ENCODE assay signal across 8 mouse cellular contexts in genomic region chr2:155051622-155052351, GRCm38 (mm10). TPM values are rescaled to one million over a fixed set of nuclear protein-coding genes. Genes with fewer than 3 reads are reported as not detected.
A peak's percentile ranks its signal among the peaks of the same experiment; 100 is the strongest.
DNase-seq lines count a peak whose midpoint lies in the region; ATAC-seq and TF ChIP-seq lines count a peak whose summit lies in the region.

No protein-coding gene starts in this region.

- no peak for ATAC-seq in heart, embryonic 15.5 days (replicated peaks; ENCODE audit: insufficient number of reproducible peaks, insufficient read depth, low FRiP score, low read depth)
- ATAC-seq in intestine, embryonic 15.5 days = peak; percentile 19; the same call in 1 of the 2 replicates
- ATAC-seq in midbrain, postnatal 0 days (ENCODE audit: low FRiP score) = no peak
- ATAC-seq in granulocyte monocyte progenitor cell, adult 5-6 weeks (replicated peaks; ENCODE audit: poor library complexity, severe bottlenecking) = no peak

- H3K27ac ChIP-seq in heart, embryonic 15.5 days = peak overlapping the region; percentile 70
- H3K27ac ChIP-seq in intestine, embryonic 15.5 days = peak overlapping the region; percentile 86
- H3K27ac ChIP-seq in midbrain, postnatal 0 days (ENCODE audit: low read depth, low read length) = peak overlapping the region; percentile 91; the same call in 1 of the 2 replicates

- 15% methylated on average over 9 of the region's 9 CpGs for WGBS in heart, embryonic 15.5 days
- WGBS in intestine, embryonic 15.5 days = 15% methylated on average over 9 of the region's 9 CpGs
- WGBS in midbrain, postnatal 0 days = 27% methylated on average over 9 of the region's 9 CpGs

- H3K9ac ChIP-seq in heart, embryonic 15.5 days = peak overlapping the region; percentile 55
- peak overlapping the region; percentile 50 for H3K9ac ChIP-seq in intestine, embryonic 15.5 days
- H3K9ac ChIP-seq in midbrain, postnatal 0 days (replicated peaks; ENCODE audit: low read length, poor library complexity, severe bottlenecking) = peak overlapping the region; percentile 44

- no peaks in the 10 kb centered on the region for H3K27me3 ChIP-seq in heart, embryonic 15.5 days
- no peaks in the 10 kb centered on the region for H3K27me3 ChIP-seq in intestine, embryonic 15.5 days (replicated peaks)
- H3K27me3 ChIP-seq in midbrain, postnatal 0 days (ENCODE audit: insufficient read depth, low read length) = no peaks in the 10 kb centered on the region

- peak overlapping the region; percentile 91 for H3K4me2 ChIP-seq in heart, embryonic 15.5 days
- H3K4me2 ChIP-seq in intestine, embryonic 15.5 days (replicated peaks) = peak overlapping the region; percentile 89
- H3K4me2 ChIP-seq in midbrain, postnatal 0 days (ENCODE audit: low read depth, low read length, poor library complexity, severe bottlenecking) = peak overlapping the region; percentile 88

- peak overlapping the region; percentile 61 for H3K4me3 ChIP-seq in heart, embryonic 15.5 days
- H3K4me3 ChIP-seq in intestine, embryonic 15.5 days (replicated peaks) = peak overlapping the region; percentile 47
- peak overlapping the region; percentile 39 for H3K4me3 ChIP-seq in midbrain, postnatal 0 days (ENCODE audit: low read depth, low read length)

- H3K9me3 ChIP-seq in heart, embryonic 15.5 days (replicated peaks) = no peaks in the 10 kb centered on the region
- H3K9me3 ChIP-seq in intestine, embryonic 15.5 days = no peaks in the 10 kb centered on the region
- no peaks in the 10 kb centered on the region for H3K9me3 ChIP-seq in midbrain, postnatal 0 days (ENCODE audit: low read length)

- no peak for TF ChIP-seq CTCF in midbrain, postnatal 0 days (IDR thresholded peaks at IDR 0.05)

- peaks cover 17% of the 10 kb centered on the region for H3K4me1 ChIP-seq in heart, embryonic 15.5 days (replicated peaks)
- H3K4me1 ChIP-seq in intestine, embryonic 15.5 days (replicated peaks) = peaks cover 16% of the 10 kb centered on the region
- peaks cover 3% of the 10 kb centered on the region; the same call in 1 of the 2 replicates for H3K4me1 ChIP-seq in midbrain, postnatal 0 days (ENCODE audit: insufficient read depth, low read length)

- no peaks in the 10 kb centered on the region for H3K36me3 ChIP-seq in heart, embryonic 15.5 days
- no peaks in the 10 kb centered on the region for H3K36me3 ChIP-seq in intestine, embryonic 15.5 days
- H3K36me3 ChIP-seq in midbrain, postnatal 0 days (ENCODE audit: insufficient read depth, low read length) = no peaks in the 10 kb centered on the region

- no peak for DNase-seq in heart, adult 9 months (ENCODE audit: low spot score in 2 of 2)
- DNase-seq in ZHBTc4 (ENCODE audit: low read depth, low spot score) = peak; percentile 58
- no peak for DNase-seq in midbrain, postnatal 0 days (ENCODE audit: low spot score)
- no peak for DNase-seq in Muller cell, postnatal 12 days (ENCODE audit: inconsistent ontology term)
- DNase-seq in adrenal gland, postnatal 36 days = no peak

RNA-seq across cellular contexts. Expression of gene Ahcy, which starts 22.5 kb away (rescaled TPM):
- polyA plus RNA-seq in heart, embryonic 15.5 days (2015; fragmentation: Nextera tagmentation; extraction: Ambion mirVana) = 36.9 and 46.4 TPM in 2 replicates
- polyA plus RNA-seq in intestine, embryonic 15.5 days (2015; fragmentation: Nextera tagmentation; extraction: Ambion mirVana) = 110 and 114 TPM in 2 replicates
- 54.3 and 61.4 TPM in 2 replicates for total RNA-seq in midbrain, postnatal 0 days (2014; rRNA removed)
- polyA plus RNA-seq in midbrain, postnatal 0 days (2015; fragmentation: Nextera tagmentation; extraction: Ambion mirVana) = 28.5 and 33.3 TPM in 2 replicates
- total RNA-seq in granulocyte monocyte progenitor cell, adult 5-6 weeks (2014; fragmentation: Nextera tagmentation) = 178 and 197 TPM in 2 replicates
- total RNA-seq in granulocyte monocyte progenitor cell, adult 5-6 weeks (2017) = 114 and 116 TPM in 2 replicates
- total RNA-seq in adrenal gland, postnatal 36 days (2021) = 10 to 100 TPM; 36.5 to 37.1 TPM

RNA-seq across cellular contexts. Expression of gene Gm14226, which starts 33.7 kb away (rescaled TPM):
- 0.39 and 0.42 TPM in 2 replicates for polyA plus RNA-seq in heart, embryonic 15.5 days (2015; fragmentation: Nextera tagmentation; extraction: Ambion mirVana)
- 2.3 and 2.7 TPM in 2 replicates for polyA plus RNA-seq in intestine, embryonic 15.5 days (2015; fragmentation: Nextera tagmentation; extraction: Ambion mirVana)
- total RNA-seq in midbrain, postnatal 0 days (2014; rRNA removed) = not detected in 2 replicates
- 0.06 and 0.07 TPM in 2 replicates for polyA plus RNA-seq in midbrain, postnatal 0 days (2015; fragmentation: Nextera tagmentation; extraction: Ambion mirVana)
- not detected in 2 replicates for total RNA-seq in granulocyte monocyte progenitor cell, adult 5-6 weeks (2014; fragmentation: Nextera tagmentation)
- total RNA-seq in granulocyte monocyte progenitor cell, adult 5-6 weeks (2017) = not detected in 2 replicates
- total RNA-seq in adrenal gland, postnatal 36 days (2021) = 1 to 10 TPM; 7.2 to 9.1 TPM
